ENCODE assay signal across 9 mouse cellular contexts in genomic region chr12:99360958-99361751, GRCm38 (mm10).
DNase-seq lines count a peak whose midpoint lies in the region; ATAC-seq and TF ChIP-seq lines count a peak whose summit lies in the region.
"Had no signal": no experiment of that assay in that cellular context is flagged by ENCODE, and none has a peak within 500 bp of the region (broad histone marks: within the 10 kb centered on the region; RNA-seq: fewer than 3 reads in every experiment).

No protein-coding gene starts in this region.

- peaks cover 64% of the 10 kb centered on the region for H3K4me1 ChIP-seq in heart, embryonic 12.5 days (replicated peaks)
- peaks cover 16% of the 10 kb centered on the region; the same call in 1 of the 2 replicates for H3K4me1 ChIP-seq in midbrain, embryonic 14.5 days (ENCODE audit: control insufficient read depth, insufficient read depth, low read length)
- H3K4me1 ChIP-seq in midbrain, embryonic 15.5 days, result peaks cover 9% of the 10 kb centered on the region; the same call in 1 of the 2 replicates
- H3K4me1 ChIP-seq in forebrain, embryonic 14.5 days (ENCODE audit: control insufficient read depth, insufficient read depth, low read length), result peaks cover 11% of the 10 kb centered on the region
- H3K4me1 ChIP-seq in stomach, postnatal 0 days (replicated peaks; ENCODE audit: control insufficient read depth, insufficient read depth), result peaks cover 5% of the 10 kb centered on the region
- peaks cover 22% of the 10 kb centered on the region for H3K4me1 ChIP-seq in kidney, adult 2 months (ENCODE audit: control insufficient read depth, insufficient read depth, low read length)

- no peaks in the 10 kb centered on the region for H3K27me3 ChIP-seq in heart, embryonic 12.5 days (replicated peaks)
- no peaks in the 10 kb centered on the region for H3K27me3 ChIP-seq in midbrain, embryonic 14.5 days (ENCODE audit: control insufficient read depth, insufficient read depth, low read length)
- H3K27me3 ChIP-seq in midbrain, embryonic 15.5 days (replicated peaks), result no peaks in the 10 kb centered on the region
- no peaks in the 10 kb centered on the region for H3K27me3 ChIP-seq in forebrain, embryonic 14.5 days (replicated peaks; ENCODE audit: control insufficient read depth, insufficient read depth, low read length)
- no peaks in the 10 kb centered on the region for H3K27me3 ChIP-seq in stomach, postnatal 0 days (ENCODE audit: control insufficient read depth, insufficient read depth, low read length)
- H3K27me3 ChIP-seq in kidney, adult 2 months (replicated peaks; ENCODE audit: control insufficient read depth, insufficient read depth, low read length), result no peaks in the 10 kb centered on the region

- no peak overlapping the region for H3K27ac ChIP-seq in heart, embryonic 12.5 days (ENCODE audit: poor library complexity, severe bottlenecking)
- 0 out of 2 replicates have a peak overlapping the region, but pooled peaks have one; percentile 20 for H3K27ac ChIP-seq in midbrain, embryonic 14.5 days (replicated peaks; ENCODE audit: low read depth, low read length)
- H3K27ac ChIP-seq in midbrain, embryonic 15.5 days, result no peak overlapping the region
- no peak overlapping the region; the same call in 1 of the 2 replicates for H3K27ac ChIP-seq in forebrain, embryonic 14.5 days (ENCODE audit: low read depth, low read length)
- H3K27ac ChIP-seq in stomach, postnatal 0 days (replicated peaks), result peak overlapping the region; percentile 65; the same call in 1 of the 2 replicates
- no peak overlapping the region for H3K27ac ChIP-seq in kidney, adult 2 months (ENCODE audit: insufficient read depth, low read depth, low read length)

- no peaks in the 10 kb centered on the region for H3K36me3 ChIP-seq in heart, embryonic 12.5 days
- H3K36me3 ChIP-seq in midbrain, embryonic 14.5 days (ENCODE audit: control insufficient read depth, insufficient read depth, low read length), result no peaks in the 10 kb centered on the region
- no peaks in the 10 kb centered on the region for H3K36me3 ChIP-seq in midbrain, embryonic 15.5 days (replicated peaks)
- no peaks in the 10 kb centered on the region for H3K36me3 ChIP-seq in forebrain, embryonic 14.5 days (ENCODE audit: control insufficient read depth, insufficient read depth, low read length)
- H3K36me3 ChIP-seq in stomach, postnatal 0 days (ENCODE audit: control insufficient read depth, insufficient read depth, low read length), result no peaks in the 10 kb centered on the region
- H3K36me3 ChIP-seq in kidney, adult 2 months (ENCODE audit: control insufficient read depth, insufficient read depth, low read length), result no peaks in the 10 kb centered on the region

- no peak overlapping the region for H3K4me3 ChIP-seq in heart, embryonic 12.5 days
- no peak overlapping the region for H3K4me3 ChIP-seq in midbrain, embryonic 14.5 days (replicated peaks; ENCODE audit: low read depth, low read length)
- H3K4me3 ChIP-seq in midbrain, embryonic 15.5 days, result no peak overlapping the region
- H3K4me3 ChIP-seq in forebrain, embryonic 14.5 days (ENCODE audit: low read depth, low read length), result no peak overlapping the region
- H3K4me3 ChIP-seq in stomach, postnatal 0 days (ENCODE audit: low read depth, low read length), result no peak overlapping the region
- no peak overlapping the region for H3K4me3 ChIP-seq in kidney, adult 2 months (ENCODE audit: insufficient read depth, low read depth, low read length)

- ATAC-seq in heart, embryonic 12.5 days (ENCODE audit: insufficient number of reproducible peaks, low FRiP score), result no peak
- ATAC-seq in midbrain, embryonic 14.5 days (ENCODE audit: low FRiP score, low TSS enrichment), result no peak
- no peak for ATAC-seq in midbrain, embryonic 15.5 days (replicated peaks)
- peak; percentile 27; the same call in 1 of the 2 replicates for ATAC-seq in forebrain, embryonic 14.5 days
- ATAC-seq in stomach, postnatal 0 days (ENCODE audit: low FRiP score, low TSS enrichment), result peak; percentile 58; the same call in 1 of the 2 replicates

- 55% methylated on average over 8 of the region's 8 CpGs for WGBS in heart, embryonic 12.5 days
- 63% methylated on average over 8 of the region's 8 CpGs for WGBS in midbrain, embryonic 14.5 days
- 59% methylated on average over 8 of the region's 8 CpGs for WGBS in midbrain, embryonic 15.5 days
- 62% methylated on average over 8 of the region's 8 CpGs for WGBS in forebrain, embryonic 14.5 days
- WGBS in stomach, postnatal 0 days, result 60% methylated on average over 8 of the region's 8 CpGs
- WGBS in kidney, adult 2 months, result 71% methylated on average over 8 of the region's 8 CpGs

- no peak for TF ChIP-seq CTCF in stomach, postnatal 0 days (IDR thresholded peaks at IDR 0.05; ENCODE audit: low read depth)
- TF ChIP-seq CTCF in kidney, adult 2 months (conservative IDR thresholded peaks at IDR 0.05; ENCODE audit: insufficient read depth, insufficient read length, low read depth, low read length), result no peak

- H3K9me3 ChIP-seq in heart, embryonic 12.5 days (replicated peaks), result no peaks in the 10 kb centered on the region
- H3K9me3 ChIP-seq in midbrain, embryonic 14.5 days (ENCODE audit: control insufficient read depth, low read length), result no peaks in the 10 kb centered on the region
- no peaks in the 10 kb centered on the region for H3K9me3 ChIP-seq in midbrain, embryonic 15.5 days
- H3K9me3 ChIP-seq in forebrain, embryonic 14.5 days (replicated peaks; ENCODE audit: control insufficient read depth, low read length), result no peaks in the 10 kb centered on the region
- H3K9me3 ChIP-seq in stomach, postnatal 0 days (ENCODE audit: control insufficient read depth, low read length), result no peaks in the 10 kb centered on the region

- H3K9ac ChIP-seq in heart, embryonic 12.5 days, result 0 out of 2 replicates have a peak overlapping the region, but pooled peaks have one; percentile 15
- H3K9ac ChIP-seq in midbrain, embryonic 14.5 days (replicated peaks; ENCODE audit: low read length), result no peak overlapping the region
- H3K9ac ChIP-seq in midbrain, embryonic 15.5 days, result no peak overlapping the region
- no peak overlapping the region for H3K9ac ChIP-seq in forebrain, embryonic 14.5 days (ENCODE audit: low read length)
- H3K9ac ChIP-seq in stomach, postnatal 0 days (ENCODE audit: low read length), result no peak overlapping the region

- TF ChIP-seq POLR2A in kidney, adult 2 months (IDR thresholded peaks at IDR 0.05; ENCODE audit: low read depth, low read length), result no peak

- no peak for DNase-seq in heart, adult 8-10 months (ENCODE audit: low spot score)
- no peak for DNase-seq in midbrain, embryonic 14.5 days
- peak; percentile 30 for DNase-seq in forebrain, embryonic 14.5 days (ENCODE audit: low spot score)
- no peak for DNase-seq in stomach, postnatal 0 days (ENCODE audit: low spot score)
- no peak for DNase-seq in cerebellum, adult 18-20 months
- no peak for DNase-seq in kidney, adult 2 months
- DNase-seq: cerebellum, postnatal 36 days had no signal

- H3K4me2 ChIP-seq in heart, embryonic 12.5 days, result 0 out of 2 replicates have a peak overlapping the region, but pooled peaks have one; percentile 10
- no peak overlapping the region for H3K4me2 ChIP-seq in midbrain, embryonic 14.5 days (ENCODE audit: low read length)
- no peak overlapping the region for H3K4me2 ChIP-seq in midbrain, embryonic 15.5 days
- H3K4me2 ChIP-seq in forebrain, embryonic 14.5 days (ENCODE audit: low read length), result no peak overlapping the region
- no peak overlapping the region for H3K4me2 ChIP-seq in stomach, postnatal 0 days (replicated peaks; ENCODE audit: low read depth)

- no peak for TF ChIP-seq EP300 in stomach, postnatal 0 days (optimal IDR thresholded peaks at IDR 0.05)

Comparison
In these comparisons a context has a peak if more than half of its experiments do, and no peak if none do; other contexts are left out.
1. H3K27ac ChIP-seq: peak in midbrain, embryonic 14.5 days (single experiment) and stomach, postnatal 0 days (single experiment); none in heart, embryonic 12.5 days (single experiment), midbrain, embryonic 15.5 days (single experiment), forebrain, embryonic 14.5 days (single experiment) and kidney, adult 2 months (single experiment).
2. ATAC-seq: peak in forebrain, embryonic 14.5 days (single experiment) and stomach, postnatal 0 days (single experiment); none in heart, embryonic 12.5 days (single experiment), midbrain, embryonic 14.5 days (single experiment) and midbrain, embryonic 15.5 days (single experiment).